Mouse (Mus musculus) central nervous system, embryonic 14 days (tissue): ENCODE measurements around the gene Tbpl1. TPM values are rescaled to one million over a fixed set of nuclear protein-coding genes. Genes with fewer than 3 reads are reported as not detected.

Source experiments
- polyA plus RNA-seq: library from polyadenylated mRNA; depleted of rRNA; stranded (reverse); fragments of >200 nt; gene quantifications from 2 replicates; pipeline ENCODE4 v1.2.3, GENCODE M21; 2012; rRNA removed

Gene Tbpl1
- 64.5 and 71.0 TPM in 2 replicates for polyA plus RNA-seq

DNA sequence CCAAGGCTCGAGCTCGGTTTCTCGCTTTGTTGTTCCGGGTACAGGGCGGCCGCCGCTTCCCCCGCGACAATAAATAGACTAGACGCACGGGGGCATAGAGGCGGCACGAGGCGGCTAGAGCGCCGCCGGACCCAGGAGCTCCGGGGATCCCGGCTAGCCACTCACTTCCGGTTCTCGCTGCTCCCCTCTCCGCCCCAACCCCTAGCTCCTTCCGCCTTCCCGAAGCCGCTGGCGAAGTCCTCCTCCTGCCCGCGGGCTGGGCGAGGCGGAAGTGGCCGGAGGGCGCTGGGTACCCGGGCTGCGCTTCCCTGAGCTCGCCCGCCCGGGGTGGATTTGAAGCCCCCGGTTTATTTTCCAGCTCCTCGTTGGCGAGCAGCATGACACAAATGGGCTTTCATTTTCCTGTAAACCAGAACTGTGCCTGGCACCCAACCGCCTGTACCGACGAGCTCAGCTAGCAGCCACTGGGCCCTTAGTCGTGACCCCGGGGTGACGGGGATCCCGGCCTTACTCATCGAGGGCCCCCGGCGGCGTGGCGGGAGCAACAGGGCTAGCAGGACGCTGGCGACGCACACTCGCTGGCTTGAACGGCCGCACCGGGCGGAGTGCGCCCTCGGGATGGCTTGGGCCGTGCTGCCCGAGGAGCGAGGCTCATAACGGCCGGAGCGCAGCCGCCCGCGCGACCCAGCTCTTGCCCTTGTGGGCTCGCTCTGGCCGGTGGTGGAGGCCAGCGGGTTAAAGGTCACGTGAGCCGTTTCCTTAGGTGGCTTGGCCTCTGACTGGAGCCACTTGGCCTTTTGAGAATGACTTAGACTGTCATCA, at the start of gene Tbpl1:
Gene Tbpl1, minus strand, starts transcription at position 667 of the 822 bp plus-strand sequence.

Other genes with a start within 250 kb of the Tbpl1 start
- 2.5 and 2.7 TPM in 2 replicates for gene Slc2a12, start 86.9 kb downstream of the Tbpl1 start, polyA plus RNA-seq
- gene Tcf21, start 88.2 kb upstream of the Tbpl1 start, polyA plus RNA-seq: 0.86 and 0.91 TPM in 2 replicates